Mouse (Mus musculus): ENCODE data around the gene Mlana. TPM values are rescaled to one million over a fixed set of nuclear protein-coding genes. Genes with fewer than 3 reads are reported as not detected.

Gene Mlana
- total RNA-seq, 2 experiments from 2014 or later = 0.56 to 0.79 TPM

DNA sequence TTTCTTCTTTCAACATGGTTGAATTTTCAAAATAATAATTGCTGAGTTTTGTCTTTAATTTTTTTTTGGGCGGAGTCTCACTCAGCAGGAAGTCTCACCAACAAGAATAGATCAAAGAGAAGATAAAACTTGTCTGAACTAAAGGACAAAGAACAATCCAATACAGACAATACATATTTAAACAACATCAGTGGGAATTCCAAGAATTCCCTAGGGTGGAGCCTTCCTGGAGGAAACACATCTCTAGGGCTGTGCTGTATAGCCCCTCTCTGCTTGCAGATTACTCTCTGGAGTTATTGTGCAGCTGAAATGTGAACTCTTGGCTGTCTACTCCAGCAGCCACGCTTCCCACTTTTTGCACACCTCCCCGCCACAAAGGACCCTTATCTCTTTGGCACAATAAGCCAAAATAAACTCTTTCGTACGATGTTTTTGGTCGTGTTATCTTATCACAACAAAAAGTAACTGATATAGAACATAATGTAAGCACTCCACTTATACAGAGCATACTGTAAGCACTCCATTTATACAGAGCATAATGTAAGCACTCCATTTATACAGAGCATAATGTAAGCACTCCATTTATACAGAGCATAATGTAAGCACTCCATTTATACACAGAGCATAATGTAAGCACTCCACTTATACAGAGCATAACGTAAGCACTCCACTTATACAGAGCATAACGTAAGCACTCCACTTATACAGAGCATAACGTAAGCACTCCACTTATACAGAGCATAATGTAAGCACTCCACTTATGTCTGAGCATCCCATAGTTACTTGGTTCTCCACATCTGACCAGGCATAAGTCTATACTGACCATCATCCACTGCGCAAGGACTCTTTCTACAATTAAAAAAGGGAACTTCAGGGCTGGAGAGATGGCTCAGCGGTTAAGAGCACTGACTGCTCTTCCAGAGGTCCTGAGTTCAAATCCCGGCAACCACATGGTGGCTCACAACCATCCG is 17.2 kb upstream of the Mlana start:
- Histone ChIP-seq H3K4me3 (no peak overlapping the region), H3K27ac (no peak overlapping the region)
- no peak for DNase-seq (ENCODE audit: low spot score in 2 of 2)
- TF ChIP-seq CTCF (conservative IDR thresholded peaks at IDR 0.05) = no peak

DNA sequence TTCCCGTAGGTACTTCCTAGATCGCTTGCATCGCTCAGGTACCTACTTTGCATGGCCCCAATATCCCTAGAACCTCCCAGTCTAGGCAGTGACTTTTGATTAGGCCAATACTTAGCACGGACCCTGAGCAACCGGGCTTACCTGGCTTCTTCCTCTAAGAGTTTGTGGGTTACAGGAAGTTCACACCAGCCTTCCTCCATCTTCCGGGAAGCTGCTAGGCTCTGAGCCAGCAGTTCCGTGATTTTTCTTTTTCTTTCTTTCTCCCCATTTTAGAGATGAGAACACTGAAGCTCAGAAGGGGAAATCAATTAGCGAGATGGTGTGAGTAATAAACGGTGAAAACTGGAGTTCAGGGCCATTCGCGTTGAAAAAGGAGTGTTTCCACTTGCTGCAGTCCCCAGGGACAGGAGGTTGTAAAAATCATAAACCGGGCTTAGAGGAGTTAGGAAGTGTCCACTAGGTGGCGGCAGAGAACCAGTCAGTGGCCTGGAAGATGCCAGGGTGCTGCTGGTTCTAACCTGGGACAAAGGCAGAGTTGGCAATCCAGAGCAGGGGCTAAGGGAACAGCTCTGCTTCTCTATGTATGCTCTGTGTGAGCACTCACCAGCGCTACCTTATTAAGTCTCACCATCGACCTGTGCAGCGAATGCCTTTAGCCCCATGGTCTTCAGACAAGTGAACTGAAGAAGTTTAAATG is 13.6 kb upstream of the Mlana start:
- TF ChIP-seq CTCF (conservative IDR thresholded peaks at IDR 0.05) = peak; percentile 93
- H3K4me3 ChIP-seq = peak overlapping the region; percentile 43
- DNase-seq (ENCODE audit: low spot score in 2 of 2) = peak; percentile 82 to 90
- H3K27ac ChIP-seq = peak overlapping the region; percentile 40; the same call in 1 of the 2 replicates

DNA sequence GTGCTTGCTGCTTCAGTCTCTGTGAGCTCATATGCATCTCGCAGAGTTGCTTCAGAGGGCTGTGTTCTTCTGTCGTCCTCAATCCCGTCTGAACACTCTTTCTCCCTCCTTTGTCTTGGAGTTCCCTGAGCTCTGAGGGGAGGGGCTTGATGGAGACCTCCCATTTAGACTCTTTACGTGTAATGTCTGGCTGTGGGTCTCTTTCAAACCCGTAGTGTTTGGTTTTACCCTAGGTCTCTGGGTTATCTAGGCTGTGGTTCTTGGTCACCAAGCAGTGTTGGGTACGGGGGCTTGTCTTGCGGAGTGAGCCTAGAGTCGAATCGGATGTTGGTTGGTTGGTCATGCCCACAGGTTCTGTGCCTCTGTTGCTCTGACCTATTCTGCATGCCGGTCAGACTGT is 2.6 kb upstream of the Mlana start:
- no peak for TF ChIP-seq CTCF (conservative IDR thresholded peaks at IDR 0.05)
- H3K27ac ChIP-seq = no peak overlapping the region
- DNase-seq (ENCODE audit: low spot score in 2 of 2) = no peak
- H3K4me3 ChIP-seq = no peak overlapping the region

DNA sequence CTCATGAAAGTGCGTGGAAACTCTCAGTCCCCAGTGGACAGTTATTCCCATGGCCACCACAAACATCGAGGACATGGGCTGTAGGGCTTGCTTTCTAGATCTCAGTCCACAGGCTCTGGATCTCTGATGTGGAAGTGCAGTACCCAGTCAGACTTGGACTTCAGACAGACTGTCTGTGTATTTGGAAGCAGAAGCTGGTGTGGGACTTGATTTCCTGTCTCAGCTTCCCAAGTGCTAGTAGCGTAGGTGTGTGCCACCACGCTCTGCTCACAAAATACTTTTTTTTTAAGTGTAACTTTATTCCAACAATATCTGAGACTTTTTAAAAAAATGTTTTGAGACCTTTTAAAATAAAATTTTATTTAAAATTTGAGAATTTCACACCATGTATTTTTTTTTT is 1.3 kb upstream of the Mlana start:
- TF ChIP-seq CTCF (conservative IDR thresholded peaks at IDR 0.05) = no peak
- DNase-seq (ENCODE audit: low spot score in 2 of 2) = no peak
- H3K27ac ChIP-seq = no peak overlapping the region
- H3K4me3 ChIP-seq = no peak overlapping the region

DNA sequence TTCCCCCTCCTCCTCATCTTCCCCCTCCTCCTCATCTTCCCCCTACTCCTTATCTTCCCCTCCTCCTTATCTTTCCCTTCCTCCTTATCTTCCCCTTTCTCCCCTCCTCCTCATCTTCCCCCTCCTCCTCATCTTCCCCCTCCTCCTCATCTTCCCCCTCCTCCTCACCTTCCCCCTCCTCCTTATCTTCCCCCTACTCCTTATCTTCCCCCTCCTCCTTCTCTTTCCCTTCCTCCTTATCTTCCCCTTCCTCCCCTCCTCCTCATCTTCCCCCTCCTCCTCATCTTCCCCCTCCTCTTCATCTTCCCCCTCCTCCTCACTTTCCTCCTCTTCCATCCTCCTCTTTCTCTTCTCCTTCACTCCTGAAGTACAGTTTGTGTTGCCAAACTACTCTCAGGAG is 784 bp upstream of the Mlana start:
- no peak for TF ChIP-seq CTCF (conservative IDR thresholded peaks at IDR 0.05)
- no peak overlapping the region for H3K27ac ChIP-seq
- DNase-seq (ENCODE audit: low spot score in 2 of 2) = no peak
- no peak overlapping the region for H3K4me3 ChIP-seq

DNA sequence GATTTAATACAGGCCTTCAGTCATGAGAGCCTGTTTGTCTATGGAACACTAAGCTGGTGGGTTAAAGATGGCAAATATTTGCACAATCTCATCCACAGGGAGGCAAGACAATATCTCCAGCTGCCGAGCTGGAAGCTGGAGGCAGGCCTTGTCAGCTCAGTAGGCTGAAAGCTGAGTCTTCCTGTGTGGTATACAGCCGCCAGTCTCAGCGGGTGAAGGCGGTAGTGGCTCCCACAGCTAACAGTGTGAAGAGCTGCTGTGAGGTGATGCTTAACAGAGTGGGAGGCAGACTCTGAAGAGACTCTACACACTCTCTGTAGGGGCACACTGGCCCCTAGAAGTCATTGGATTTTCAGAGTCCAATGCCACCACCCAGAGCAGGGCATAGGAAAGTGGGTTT is 4.1 kb downstream of the Mlana start:
- no peak for DNase-seq (ENCODE audit: low spot score in 2 of 2)

DNA sequence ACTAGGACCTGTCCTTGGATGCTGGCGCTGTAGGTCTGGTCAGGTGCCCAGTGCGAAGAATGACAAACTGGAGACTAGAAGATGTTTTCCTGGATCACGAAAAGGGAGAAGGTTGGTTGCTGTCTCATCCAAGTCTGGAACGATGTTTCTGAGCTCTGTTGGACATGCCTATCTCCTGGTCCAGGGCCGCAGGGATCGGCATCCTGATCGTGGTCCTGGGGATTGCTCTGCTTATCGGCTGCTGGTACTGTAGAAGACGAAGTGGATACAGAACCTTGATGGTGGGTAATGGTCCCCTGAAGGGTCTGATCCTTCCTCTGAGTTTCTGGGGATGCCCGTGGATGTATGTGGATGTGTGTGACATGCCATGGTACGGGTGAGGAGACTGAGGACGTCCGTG is 6.8 kb downstream of the Mlana start:
- H3K4me3 ChIP-seq = no peak overlapping the region
- no peak for TF ChIP-seq CTCF (conservative IDR thresholded peaks at IDR 0.05)

More for the DNA sequence above, 4.1 kb downstream of the Mlana start:
- Histone ChIP-seq H3K4me3 (no peak overlapping the region), H3K27ac (no peak overlapping the region)
- no peak for TF ChIP-seq CTCF (conservative IDR thresholded peaks at IDR 0.05)

DNA sequence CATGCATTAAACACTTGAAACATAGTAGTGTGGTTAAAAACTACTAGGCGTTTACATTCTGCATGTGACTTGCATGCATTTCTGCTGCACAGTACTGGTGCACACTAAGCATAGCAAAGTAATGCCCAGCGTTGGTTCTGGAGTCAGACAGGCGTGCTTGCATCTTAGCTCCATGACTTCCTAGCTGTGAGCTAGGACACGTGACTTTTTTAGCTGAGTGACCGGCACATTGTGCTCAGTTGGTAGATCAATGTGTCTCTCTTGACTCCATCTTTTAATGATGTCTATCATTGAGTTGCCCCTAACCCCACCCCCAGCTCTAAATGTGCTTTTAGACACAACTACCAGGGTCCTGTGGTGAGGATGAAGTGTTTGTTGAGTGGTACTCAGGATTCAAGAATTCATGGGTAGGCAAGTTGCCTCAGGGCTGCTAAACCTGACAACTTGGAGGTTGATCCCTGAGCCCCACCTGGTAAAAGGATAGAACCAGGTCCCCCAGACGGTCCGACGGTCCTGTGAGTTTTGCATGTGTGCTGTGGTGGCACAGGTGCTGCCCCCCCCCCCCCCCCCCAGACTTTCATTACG is 9.8 kb downstream of the Mlana start:
- TF ChIP-seq CTCF (conservative IDR thresholded peaks at IDR 0.05) = no peak
- H3K27ac ChIP-seq = no peak overlapping the region
- no peak for DNase-seq (ENCODE audit: low spot score in 2 of 2)
- H3K4me3 ChIP-seq = no peak overlapping the region

More for the DNA sequence above, 6.8 kb downstream of the Mlana start:
- no peak overlapping the region for H3K27ac ChIP-seq
- DNase-seq (ENCODE audit: low spot score in 2 of 2) = no peak

DNA sequence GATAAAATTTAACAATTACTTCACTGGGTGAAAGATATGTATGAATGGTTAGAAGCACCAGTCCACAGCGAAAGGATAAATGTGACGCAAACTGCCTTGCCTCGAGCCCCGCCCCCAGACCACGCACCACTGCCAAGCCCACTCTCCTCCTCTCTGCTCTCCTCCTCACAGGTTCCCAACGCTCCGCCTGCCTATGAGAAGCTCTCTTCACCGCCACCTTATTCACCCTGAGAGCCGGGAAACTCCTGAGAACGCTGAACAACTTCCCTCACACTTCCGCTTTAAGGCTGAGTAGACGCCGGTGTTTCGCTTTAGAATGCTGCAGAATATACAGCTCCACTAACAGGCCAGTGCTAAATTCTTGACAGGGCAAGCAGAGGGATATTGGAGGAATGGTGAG is 10.4 kb downstream of the Mlana start:
- no peak overlapping the region for H3K27ac ChIP-seq
- H3K4me3 ChIP-seq = peak overlapping the region; percentile 24; the same call in 1 of the 2 replicates
- DNase-seq (ENCODE audit: low spot score in 2 of 2) = no peak
- TF ChIP-seq CTCF (conservative IDR thresholded peaks at IDR 0.05) = no peak

DNA sequence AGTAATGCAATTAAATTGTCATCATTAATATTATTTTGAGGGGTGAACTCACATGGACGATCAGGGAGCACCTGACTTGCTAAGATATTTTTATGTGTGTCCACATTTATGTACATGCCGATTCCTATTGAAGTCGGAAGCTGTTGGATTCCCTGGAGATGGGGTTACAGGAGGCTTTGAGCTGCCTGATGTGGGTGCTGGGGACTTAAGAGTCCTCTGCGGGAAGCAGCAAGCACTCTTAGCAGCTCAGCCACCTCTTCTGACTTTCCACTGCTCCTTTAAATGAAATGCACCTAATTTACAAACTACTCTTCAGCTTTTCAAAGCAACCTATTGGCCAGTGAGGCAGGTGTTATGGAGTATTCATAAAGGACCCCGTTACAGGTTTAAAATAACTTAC is 10.8 kb downstream of the Mlana start:
- no peak for DNase-seq (ENCODE audit: low spot score in 2 of 2)
- no peak for TF ChIP-seq CTCF (conservative IDR thresholded peaks at IDR 0.05)
- H3K27ac ChIP-seq = no peak overlapping the region
- peak overlapping the region; percentile 24; the same call in 1 of the 2 replicates for H3K4me3 ChIP-seq

DNA sequence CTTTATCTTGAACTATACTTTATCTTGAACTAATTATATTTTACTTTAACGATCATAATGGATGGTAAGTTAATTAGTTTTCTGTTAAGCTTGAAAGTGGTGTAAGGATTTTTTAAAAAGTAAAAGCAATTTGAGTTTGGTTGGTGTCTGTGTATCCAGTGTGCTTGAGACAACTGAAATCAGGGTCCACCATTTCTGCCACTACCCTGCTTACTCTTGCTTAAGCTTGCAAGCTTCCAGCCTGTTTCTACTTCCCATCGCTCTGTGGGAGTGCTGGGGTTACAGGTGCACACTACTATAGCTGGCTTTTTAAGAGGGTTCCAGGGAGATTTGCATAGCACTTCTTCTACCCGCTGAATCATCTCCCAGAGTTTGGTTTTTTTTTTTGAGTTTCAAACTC is 11.8 kb downstream of the Mlana start:
- DNase-seq (ENCODE audit: low spot score in 2 of 2) = no peak
- Histone ChIP-seq H3K27ac (no peak overlapping the region), H3K4me3 (no peak overlapping the region)
- TF ChIP-seq CTCF (conservative IDR thresholded peaks at IDR 0.05) = no peak

DNA sequence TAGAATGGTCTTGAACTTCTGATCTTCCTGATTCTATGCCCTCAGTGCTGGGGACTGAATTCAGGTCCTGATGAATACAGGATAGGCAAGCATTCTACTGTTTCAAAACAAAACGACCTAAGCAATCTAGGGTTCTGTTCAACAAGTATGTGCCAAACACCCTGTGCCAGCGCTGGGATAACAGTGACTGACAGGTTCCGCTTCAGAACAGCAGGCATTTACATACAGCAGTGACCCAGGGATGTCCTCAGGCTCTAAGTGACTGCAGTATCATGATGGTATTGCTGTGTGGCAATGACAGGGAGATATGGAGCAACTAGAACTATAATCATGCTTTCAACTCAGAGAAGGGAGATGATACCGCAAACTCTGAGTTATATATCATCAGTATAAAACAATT is 15.8 kb downstream of the Mlana start:
- H3K27ac ChIP-seq = no peak overlapping the region
- no peak overlapping the region for H3K4me3 ChIP-seq
- DNase-seq (ENCODE audit: low spot score in 2 of 2) = no peak
- no peak for TF ChIP-seq CTCF (conservative IDR thresholded peaks at IDR 0.05)

DNA sequence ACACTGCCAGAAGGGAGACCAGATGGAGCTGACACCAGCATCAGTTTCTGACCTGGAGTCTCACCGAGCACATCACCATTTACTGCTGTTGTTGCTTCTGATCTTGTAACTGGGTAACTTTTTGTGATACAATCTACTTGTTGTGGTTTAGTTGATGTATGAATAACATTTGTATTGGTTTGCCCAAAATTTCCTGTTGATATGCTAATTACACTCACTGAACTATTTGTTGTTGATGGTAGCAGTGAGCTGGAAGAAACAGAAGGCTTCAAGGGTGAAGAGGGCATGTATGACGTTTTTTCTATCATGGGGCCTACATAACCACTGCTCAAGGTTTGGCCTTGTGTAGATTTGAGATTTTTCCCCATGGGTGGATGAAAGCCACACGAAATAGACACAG is 20.2 kb downstream of the Mlana start:
- TF ChIP-seq CTCF (conservative IDR thresholded peaks at IDR 0.05) = no peak
- peak overlapping the region; percentile 33; the same call in 1 of the 2 replicates for H3K27ac ChIP-seq
- no peak overlapping the region for H3K4me3 ChIP-seq
- DNase-seq (ENCODE audit: low spot score in 2 of 2) = no peak
